Mouse (Mus musculus): Measurements from ENCODE around the gene Atox1. TPM values are rescaled to one million over a fixed set of nuclear protein-coding genes. Genes with fewer than 3 reads are reported as not detected.

Gene Atox1
- polyA plus RNA-seq (2012; rRNA removed) = 382 and 536 TPM in 2 replicates

DNA sequence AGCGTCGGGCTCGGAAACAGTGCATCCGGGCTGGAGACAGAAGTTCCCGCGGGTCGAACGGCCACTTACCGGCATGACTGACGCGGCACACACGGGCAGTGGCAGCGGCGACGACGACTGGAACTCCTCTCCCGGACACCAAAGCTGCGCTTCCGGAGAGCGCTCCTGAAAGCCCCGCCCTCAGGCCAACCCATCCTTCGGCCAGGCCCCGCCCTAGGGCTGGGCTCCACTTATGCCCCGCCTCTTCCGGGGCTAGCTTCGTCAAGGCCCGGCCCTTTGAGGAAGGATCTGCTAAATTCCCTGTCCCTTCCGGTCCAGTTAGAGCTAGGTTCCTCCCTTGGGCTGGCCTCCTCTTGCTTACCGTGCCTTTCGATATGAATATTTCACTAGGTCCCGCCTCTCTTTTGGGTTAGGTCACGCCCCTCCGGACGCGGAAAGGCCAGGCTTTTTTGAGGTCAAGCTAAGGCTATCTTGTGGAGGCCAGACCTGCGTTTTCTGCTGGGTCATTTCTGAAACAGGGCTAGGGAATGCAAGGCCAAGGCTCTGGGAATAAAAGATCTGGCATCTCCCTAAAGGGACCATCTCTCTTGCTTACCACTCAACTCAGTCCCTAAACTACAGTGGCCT is at the start of gene Atox1:
Gene Atox1 (minus strand): TSS at position 221 of the 627 bp plus-strand sequence.
- DNase-seq (ENCODE audit: low spot score) = peak; percentile 73

DNA sequence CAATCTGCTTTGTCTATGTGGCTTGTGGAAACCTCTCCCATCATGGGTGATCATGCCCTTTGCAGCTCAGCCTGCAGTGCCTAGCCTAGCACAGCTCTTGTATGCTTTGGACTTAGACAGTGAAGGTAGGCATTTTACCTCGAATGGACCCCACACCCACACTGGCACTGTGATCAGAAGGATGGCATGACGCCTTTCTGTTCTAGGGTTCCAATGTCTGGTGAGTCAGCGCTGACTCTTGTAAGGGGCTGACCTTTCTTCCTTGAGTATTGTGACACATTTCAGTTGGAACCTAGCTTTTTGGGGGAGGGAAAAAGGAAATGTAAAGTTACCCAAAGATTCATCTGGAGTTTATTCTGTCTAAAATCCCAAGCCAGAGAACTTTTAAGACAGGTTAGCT is 44.4 kb upstream of the Atox1 start:
- no peak for DNase-seq (ENCODE audit: low spot score)

GRCm38 (mm10) chr11:55502886-55503285 is 41.8 kb upstream of the Atox1 start:
- no peak for DNase-seq (ENCODE audit: low spot score)

- DNase-seq (ENCODE audit: low spot score) = no peak
These were observed 41.0 kb upstream of the Atox1 start for GRCm38 (mm10) chr11:55501955-55502531.

- DNase-seq (ENCODE audit: low spot score) = no peak
These were observed 36.8 kb upstream of the Atox1 start for GRCm38 (mm10) chr11:55497885-55498284.

DNA sequence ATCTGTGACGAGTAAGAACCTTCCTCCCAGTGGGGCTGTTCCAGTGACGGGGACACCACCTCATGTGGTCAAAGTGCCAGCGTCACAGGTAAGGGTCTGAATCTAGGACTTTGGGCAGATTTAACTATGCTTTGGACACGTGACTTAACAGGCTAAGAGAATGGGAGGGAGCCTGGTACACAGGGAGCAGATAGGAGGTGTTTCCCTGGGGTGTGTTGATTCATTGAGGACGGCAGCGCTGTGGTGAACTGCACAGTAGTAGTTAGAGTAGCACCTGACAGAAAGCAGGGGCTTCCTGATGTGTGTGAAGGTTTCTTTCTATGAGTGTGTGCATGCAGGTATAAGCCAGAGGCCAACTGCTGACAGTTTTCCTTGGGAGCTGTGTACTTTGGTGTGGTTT is 35.1 kb upstream of the Atox1 start:
- DNase-seq (ENCODE audit: low spot score) = no peak

- no peak for DNase-seq (ENCODE audit: low spot score)
These were observed 24.4 kb upstream of the Atox1 start for GRCm38 (mm10) chr11:55485443-55485842.

DNA sequence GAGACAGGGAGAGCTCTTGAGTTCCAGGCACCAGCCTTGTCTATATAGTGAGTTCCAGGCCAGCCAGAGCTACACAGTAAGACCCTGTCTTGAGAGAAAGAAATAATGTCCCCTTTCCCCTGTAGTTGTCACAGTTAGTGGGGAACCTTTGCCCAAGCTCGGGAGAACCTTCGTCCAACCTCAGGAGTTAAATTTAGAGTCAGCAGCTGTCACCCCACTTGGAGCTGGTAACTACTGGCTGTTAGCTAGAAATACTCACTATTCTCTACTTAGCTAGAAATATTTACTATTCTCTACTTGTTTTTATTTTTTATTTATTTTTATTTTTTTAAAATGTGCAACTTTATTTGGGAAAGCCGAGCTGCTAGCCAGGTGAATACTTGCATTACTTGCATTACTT is 12.2 kb upstream of the Atox1 start:
- no peak for DNase-seq (ENCODE audit: low spot score)

DNA sequence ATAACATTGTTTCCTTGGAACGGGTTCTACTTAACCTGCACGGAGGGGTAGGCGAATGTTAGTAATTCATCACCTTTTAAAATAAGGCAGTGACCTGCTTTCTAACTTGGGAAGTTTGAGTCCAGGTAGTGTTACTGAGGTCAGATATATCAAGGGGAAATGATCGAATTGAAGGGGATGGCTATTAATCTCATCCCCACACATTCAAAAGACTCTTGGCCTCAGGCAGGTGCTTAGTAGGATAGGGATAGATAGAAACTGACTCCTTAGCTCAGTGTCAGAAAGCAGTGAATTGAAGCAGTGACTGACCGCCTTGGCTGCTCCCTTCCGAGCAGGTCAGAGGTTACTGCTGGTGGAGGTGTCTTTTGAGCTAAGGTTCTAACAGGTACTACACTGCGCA is 10.4 kb upstream of the Atox1 start:
- no peak for DNase-seq (ENCODE audit: low spot score)

- DNase-seq (ENCODE audit: low spot score) = no peak
These were observed 9.7 kb upstream of the Atox1 start for GRCm38 (mm10) chr11:55470761-55471160.

DNA sequence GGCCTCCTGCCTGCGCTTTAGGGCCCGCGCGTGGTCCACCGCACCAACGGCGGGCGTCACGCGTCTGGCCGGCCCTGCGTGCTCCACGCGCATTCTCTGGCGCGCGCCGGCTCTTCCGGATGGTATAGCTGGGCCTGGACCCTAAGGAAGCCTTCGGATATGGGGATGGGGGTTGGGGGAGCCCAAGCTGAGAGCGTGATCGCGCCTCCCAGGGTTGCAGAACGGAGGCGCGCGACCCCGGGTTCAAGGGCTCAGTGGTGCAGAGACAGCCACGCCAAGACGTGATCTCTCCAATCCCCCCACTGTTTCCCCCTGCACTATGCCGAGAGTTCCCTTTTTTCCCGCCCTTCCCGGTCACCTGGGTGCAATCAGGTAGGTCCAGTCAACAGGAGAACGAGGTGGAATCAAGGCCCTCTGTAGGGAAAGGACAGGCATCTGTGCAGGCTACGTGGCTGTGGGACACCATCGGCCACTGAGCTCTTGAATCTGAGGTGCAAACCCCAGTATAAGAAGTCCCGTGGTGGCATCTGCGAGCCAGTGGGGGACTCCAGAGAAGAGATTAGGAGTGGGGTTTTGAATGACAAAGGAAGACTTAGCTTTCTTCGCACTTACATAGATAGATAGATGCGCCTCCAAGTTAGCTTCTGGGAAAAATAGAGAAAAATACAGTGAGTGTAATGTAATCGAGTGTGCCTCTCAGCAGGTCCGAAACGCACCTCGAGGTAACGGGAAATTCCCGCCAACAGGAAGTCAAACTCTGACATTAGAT is 9.1 kb upstream of the Atox1 start:
- DNase-seq (ENCODE audit: low spot score) = no peak

- peak; percentile 94 for DNase-seq (ENCODE audit: low spot score)
These were observed 8.2 kb upstream of the Atox1 start, which contains the start of gene G3bp1 for GRCm38 (mm10) chr11:55469048-55469843. Gene G3bp1, plus strand, starts transcription at chr11:55469685.

DNA sequence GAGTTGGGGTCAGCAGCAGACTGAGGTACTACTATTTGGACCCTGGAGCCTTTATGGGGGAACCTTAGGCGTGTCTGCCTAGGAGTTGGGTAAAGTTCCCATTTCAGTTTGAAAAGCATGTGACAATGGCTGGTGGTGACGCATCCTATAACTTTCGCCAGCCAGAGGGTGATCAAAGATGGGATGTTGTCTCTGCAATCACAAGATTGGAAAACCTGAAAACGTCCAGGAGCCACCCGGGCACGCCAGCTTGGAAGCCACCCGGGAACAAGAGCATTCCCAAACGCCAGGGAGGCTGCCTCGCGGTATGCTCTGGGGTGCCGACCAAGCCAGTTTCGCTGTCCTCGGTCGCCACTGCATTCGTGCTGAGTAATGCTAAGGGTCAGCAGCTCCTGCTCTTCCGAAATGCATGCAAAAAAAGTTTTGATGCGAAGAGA is 7.6 kb upstream of the Atox1 start:
- DNase-seq (ENCODE audit: low spot score) = no peak

- no peak for DNase-seq (ENCODE audit: low spot score)
These were observed 7.0 kb upstream of the Atox1 start for GRCm38 (mm10) chr11:55468012-55468411.

DNA sequence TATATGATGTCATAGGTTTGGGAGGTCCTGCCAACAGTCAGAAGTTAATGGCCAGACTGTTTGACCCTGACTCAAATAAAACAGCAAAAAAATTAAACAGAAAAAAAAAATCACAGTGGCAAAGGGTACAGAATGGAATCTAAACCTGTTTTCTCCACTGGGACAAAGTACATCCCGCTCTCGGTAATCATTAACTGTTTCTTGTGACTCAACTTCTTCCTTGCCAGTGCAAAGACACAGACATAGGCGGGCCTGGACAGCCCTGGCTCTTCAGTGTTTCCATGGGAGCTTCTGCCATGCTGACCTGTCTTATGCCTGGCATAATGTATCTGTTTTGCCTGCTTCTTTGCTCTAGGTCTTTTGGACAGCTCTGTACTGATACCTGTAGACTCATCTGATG is 4.1 kb upstream of the Atox1 start:
- no peak for DNase-seq (ENCODE audit: low spot score)

GRCm38 (mm10) chr11:55464707-55465106 is 3.7 kb upstream of the Atox1 start:
- no peak for DNase-seq (ENCODE audit: low spot score)

- DNase-seq (ENCODE audit: low spot score) = no peak
These were observed 1.1 kb upstream of the Atox1 start for GRCm38 (mm10) chr11:55462149-55462548.

GRCm38 (mm10) chr11:55460559-55461018 is 450 bp downstream of the Atox1 start:
- DNase-seq (ENCODE audit: low spot score) = no peak

- no peak for DNase-seq (ENCODE audit: low spot score)
These were observed 1.0 kb downstream of the Atox1 start for GRCm38 (mm10) chr11:55459850-55460558.

- DNase-seq (ENCODE audit: low spot score) = no peak
These were observed 2.5 kb downstream of the Atox1 start for GRCm38 (mm10) chr11:55458501-55458900.

GRCm38 (mm10) chr11:55455166-55455565 is 5.9 kb downstream of the Atox1 start:
- DNase-seq (ENCODE audit: low spot score) = no peak

Data from urinary bladder, adult 2 months (tissue).